Mouse (Mus musculus) embryonic facial prominence, embryonic 10.5 days (tissue): ENCODE measurements at regions not wholly inside any gene's neighbourhood (a gene's known extent, or its start where the extent isn't known, plus 50 kb on each side); places are given as distances from the start of the nearest gene placed in this dataset.
A peak's percentile ranks its signal among the peaks of the same experiment; 100 is the strongest.

Experiments
- DNase-seq: peaks from one replicate; pipeline ENCODE4 v3.0.0-alpha.2; 2017; ENCODE audit warnings: low spot score
- H3K27ac ChIP-seq: fragments of 300-500 bp; sonication (generic); replicated peaks from 2 replicates; pipeline ENCODE4 v1.5.1; 2016; ENCODE audit warnings: mild to moderate bottlenecking
- H3K27me3 ChIP-seq: fragments of 300-500 bp; sonication (generic); replicated peaks from 2 replicates; pipeline ENCODE4 v1.6.1; 2016; ENCODE audit warnings: low read depth, mild to moderate bottlenecking; ENCODE audit not compliant: poor library complexity, severe bottlenecking
- H3K36me3 ChIP-seq: fragments of 300-500 bp; sonication (generic); replicated peaks from 2 replicates; pipeline ENCODE4 v1.6.1; 2016; ENCODE audit warnings: mild to moderate bottlenecking, moderate library complexity
- H3K4me1 ChIP-seq: fragments of 300-500 bp; sonication (generic); 2 replicates; pipeline ENCODE4 v1.6.1; 2016
- H3K4me3 ChIP-seq: fragments of 300-500 bp; sonication (generic); 2 replicates; pipeline ENCODE4 v1.5.1; 2016; ENCODE audit warnings: mild to moderate bottlenecking, moderate library complexity
- H3K9me3 ChIP-seq: fragments of 300-500 bp; sonication (generic); 2 replicates; pipeline ENCODE4 v1.6.1; 2016; ENCODE audit warnings: mild to moderate bottlenecking
- WGBS: fragments of 180-500 bp; shearing (Covaris S2); methylation state at CpG from one replicate; pipeline ENCODE4 v1.1.7; 2016; 5-methylcytosine and 5-hydroxymethylcytosine counted together

- Histone ChIP-seq H3K36me3 (no peaks in the 10 kb centered on the region), H3K9me3 (no peaks in the 10 kb centered on the region), H3K4me3 (no peak overlapping the region), H3K27me3 (no peaks in the 10 kb centered on the region), H3K4me1 (no peaks in the 10 kb centered on the region), H3K27ac (no peak overlapping the region)
- no peak for DNase-seq
- WGBS: 86% methylated on average over 3 of the region's 3 CpGs
These were observed 71.2 kb downstream of the Rbm11 start for GRCm38 (mm10) chr16:75663871-75664270.

DNA sequence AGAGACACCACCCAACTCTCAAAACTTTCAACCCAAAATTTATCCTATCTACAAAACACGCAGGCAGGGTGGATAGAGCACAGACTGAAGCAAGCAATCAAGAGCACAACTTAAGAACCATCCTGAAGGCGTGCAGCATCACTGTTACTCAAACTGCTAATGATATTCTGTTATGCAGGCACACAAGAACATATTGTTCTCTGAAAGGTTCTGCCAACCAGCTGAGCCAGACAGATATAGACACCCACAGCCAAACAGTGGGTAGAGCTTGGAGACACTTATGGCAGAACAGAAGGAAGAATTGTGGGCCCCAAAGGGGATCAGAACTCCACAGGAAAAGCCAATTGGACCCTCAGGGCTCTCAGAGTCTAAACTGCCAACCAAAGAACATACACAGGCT, 74.9 kb downstream of the Rbm11 start:
- DNase-seq: no peak
- Histone ChIP-seq H3K4me3 (no peak overlapping the region), H3K27me3 (no peaks in the 10 kb centered on the region), H3K27ac (no peak overlapping the region), H3K4me1 (no peaks in the 10 kb centered on the region), H3K36me3 (no peaks in the 10 kb centered on the region), H3K9me3 (no peaks in the 10 kb centered on the region)
- 88% methylated on average over 2 of the region's 2 CpGs for WGBS

DNA sequence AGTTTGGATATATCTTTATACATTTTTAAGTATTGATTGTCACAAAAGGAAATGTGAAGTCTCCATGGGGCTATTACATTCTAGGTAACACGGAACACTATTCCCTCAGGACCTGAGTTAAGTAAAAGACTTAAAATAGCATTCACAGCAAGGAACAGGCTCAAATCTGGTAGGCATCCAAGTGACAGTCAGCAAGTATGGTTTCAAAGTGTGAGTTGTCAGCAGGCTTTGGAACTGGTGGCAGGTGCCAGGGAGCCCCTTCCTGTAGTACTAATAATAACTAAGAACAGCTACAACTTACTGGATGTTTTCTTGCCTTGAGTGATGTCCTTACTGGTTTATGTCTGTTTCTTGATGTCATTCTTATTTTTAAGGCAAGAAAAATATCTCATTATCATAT, 79.5 kb downstream of the Rbm11 start:
- Histone ChIP-seq H3K27me3 (no peaks in the 10 kb centered on the region), H3K36me3 (no peaks in the 10 kb centered on the region), H3K4me3 (no peak overlapping the region), H3K9me3 (no peaks in the 10 kb centered on the region), H3K27ac (no peak overlapping the region), H3K4me1 (no peaks in the 10 kb centered on the region)
- 66% methylated on average over 1 of the region's 1 CpGs for WGBS
- no peak for DNase-seq

DNA sequence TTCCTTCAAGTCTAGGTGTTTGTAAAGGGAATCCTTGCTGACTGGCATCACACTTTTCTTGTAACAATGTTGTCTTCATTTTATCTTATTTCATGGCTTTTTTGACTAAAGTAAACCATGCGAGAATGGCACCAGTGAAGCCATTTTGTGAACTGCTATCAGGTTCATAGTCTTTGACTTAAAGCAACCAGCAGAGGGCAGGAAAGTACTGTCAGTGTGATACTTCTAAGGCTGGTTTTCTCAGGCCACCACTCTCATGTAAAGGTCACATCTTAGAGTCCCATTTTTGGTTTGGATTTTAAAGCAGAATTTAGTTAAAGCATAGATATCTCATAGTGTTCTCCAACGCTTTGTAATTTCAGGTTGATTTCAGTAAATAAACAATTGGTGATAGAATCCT, 83.2 kb downstream of the Rbm11 start:
- Histone ChIP-seq H3K27ac (no peak overlapping the region), H3K4me3 (no peak overlapping the region), H3K36me3 (no peaks in the 10 kb centered on the region), H3K4me1 (no peaks in the 10 kb centered on the region), H3K9me3 (no peaks in the 10 kb centered on the region), H3K27me3 (no peaks in the 10 kb centered on the region)
- 53% methylated on average over 2 of the region's 2 CpGs for WGBS
- peak; percentile 24 for DNase-seq

GRCm38 (mm10) chr16:75677180-75677579, 84.5 kb downstream of the Rbm11 start:
- WGBS: 38% methylated on average over 1 of the region's 1 CpGs
- Histone ChIP-seq H3K36me3 (no peaks in the 10 kb centered on the region), H3K4me1 (no peaks in the 10 kb centered on the region), H3K27me3 (no peaks in the 10 kb centered on the region), H3K4me3 (no peak overlapping the region), H3K27ac (no peak overlapping the region), H3K9me3 (no peaks in the 10 kb centered on the region)
- no peak for DNase-seq
